Mouse (Mus musculus) megakaryocyte, embryonic 14.5 days (primary cell): ENCODE data around the gene Tomm20.

Experiments used
- FLI1 ChIP-seq: IDR thresholded peaks from 2 replicates; pipeline ENCODE4 v1.6.1; 2012; ENCODE audit warnings: low read length, inconsistent platforms, mixed read lengths
- GATA1 ChIP-seq: IDR thresholded peaks from 3 replicates; pipeline ENCODE4 v1.6.1; 2012; ENCODE audit warnings: mixed read lengths, low read length, inconsistent platforms, borderline replicate concordance

- TF ChIP-seq GATA1 (no peak), FLI1 (no peak)
These were observed 59.8 kb downstream of the Tomm20 start for GRCm38 (mm10) chr8:126885554-126886485.
